Mouse (Mus musculus) inflammation-experienced regulatory T-cells, adult 16 weeks (primary cell): ENCODE measurements around the gene Ltb. TPM values are rescaled to one million over a fixed set of nuclear protein-coding genes. Genes with fewer than 3 reads are reported as not detected.

Source experiments
- polyA plus RNA-seq: library from polyadenylated mRNA; unstranded; fragments of 100-300 nt; shearing (Covaris generic); gene quantifications from one replicate; pipeline ENCODE4 v1.2.1, GENCODE M21; 2017

The Ltb gene
- 1,703 TPM for polyA plus RNA-seq

GRCm38 (mm10) chr17:35193881-35194843 lies at the start of gene Ltb:
Ltb (plus strand) TSS chr17:35194439.

GRCm38 (mm10) chr17:35164568-35165450 lies 29.4 kb upstream of the Ltb start, which contains the start of gene Prrc2a:
Prrc2a (minus strand) TSS chr17:35164897.

GRCm38 (mm10) chr17:35175968-35176367 lies 18.3 kb upstream of the Ltb start, which contains the start of gene Aif1:
Aif1 (minus strand) TSS chr17:35176068.

GRCm38 (mm10) chr17:35187959-35188610 lies 6.2 kb upstream of the Ltb start, which contains the start of gene Lst1:
Lst1 (minus strand) TSS chr17:35188439.

GRCm38 (mm10) chr17:35201787-35202186 lies 7.5 kb downstream of the Ltb start, which contains the start of gene Tnf:
Tnf (minus strand) TSS chr17:35202007.

GRCm38 (mm10) chr17:35204494-35205379 lies 10.5 kb downstream of the Ltb start, which contains the start of gene Lta:
Lta (minus strand) TSS chr17:35205351.

GRCm38 (mm10) chr17:35220156-35220952 lies 26.1 kb downstream of the Ltb start, which contains the start of gene Gm16181:
Gm16181 (plus strand) TSS chr17:35220834.

GRCm38 (mm10) chr17:35233114-35233980 lies 39.1 kb downstream of the Ltb start, which contains the start of gene Atp6v1g2:
Atp6v1g2 (plus strand) TSS chr17:35233660.

GRCm38 (mm10) chr17:35235614-35236389 lies 41.6 kb downstream of the Ltb start, which contains the start of gene Nfkbil1:
Nfkbil1 (minus strand) TSS chr17:35235792.

GRCm38 (mm10) chr17:35241305-35242014 lies 47.2 kb downstream of the Ltb start, which contains the start of gene Ddx39b:
Ddx39b (plus strand) TSS chr17:35241746.

Other genes starting within 250 kb of the Ltb start
- gene Hspa1b, start 235.2 kb upstream of the Ltb start, polyA plus RNA-seq = 15.1 TPM
- not detected for gene Gm20481, start 224.5 kb upstream of the Ltb start, polyA plus RNA-seq
- 4.3 TPM for gene Hspa1a, start 222.3 kb upstream of the Ltb start, polyA plus RNA-seq
- gene Hspa1l, start 221.7 kb upstream of the Ltb start, polyA plus RNA-seq = 0.13 TPM
- gene Lsm2, start 212.6 kb upstream of the Ltb start, polyA plus RNA-seq = 60.3 TPM
- 276 TPM for gene Vars, start 193.5 kb upstream of the Ltb start, polyA plus RNA-seq
- 0.44 TPM for gene Vwa7, start 177.9 kb upstream of the Ltb start, polyA plus RNA-seq
- 4.4 TPM for gene Sapcd1, start 166.4 kb upstream of the Ltb start, polyA plus RNA-seq
- gene Msh5, start 147.7 kb upstream of the Ltb start, polyA plus RNA-seq = 1.5 TPM
- gene Clic1, start 144.5 kb upstream of the Ltb start, polyA plus RNA-seq = 611 TPM
- 2.5 TPM for gene Ddah2, start 135.4 kb upstream of the Ltb start, polyA plus RNA-seq
- gene Ly6g6c, start 129.1 kb upstream of the Ltb start, polyA plus RNA-seq = not detected
- not detected for gene Mpig6b, start 128.3 kb upstream of the Ltb start, polyA plus RNA-seq
- gene Ly6g6e, start 117.5 kb upstream of the Ltb start, polyA plus RNA-seq = not detected
- not detected for gene Ly6g6d, start 116.4 kb upstream of the Ltb start, polyA plus RNA-seq
- gene Ly6g6f, start 108.8 kb upstream of the Ltb start, polyA plus RNA-seq = not detected
- 86.4 TPM for gene Abhd16a, start 105.2 kb upstream of the Ltb start, polyA plus RNA-seq
- not detected for gene Ly6g5c, start 86.2 kb upstream of the Ltb start, polyA plus RNA-seq
- 2.4 TPM for gene Ly6g5b, start 79.0 kb upstream of the Ltb start, polyA plus RNA-seq
- 62.3 TPM for gene Gpank1, start 73.0 kb upstream of the Ltb start, polyA plus RNA-seq
- gene Csnk2b, start 72.4 kb upstream of the Ltb start, polyA plus RNA-seq = 279 TPM
- gene D17H6S53E, start 68.1 kb upstream of the Ltb start, polyA plus RNA-seq = 5.5 TPM
- not detected for gene Apom, start 62.4 kb upstream of the Ltb start, polyA plus RNA-seq
- 48.9 TPM for gene Bag6, start 59.3 kb upstream of the Ltb start, polyA plus RNA-seq
- gene Prrc2a, start 29.5 kb upstream of the Ltb start, polyA plus RNA-seq = 17.8 TPM
- gene Aif1, start 18.4 kb upstream of the Ltb start, polyA plus RNA-seq = 7.4 TPM
- gene Lst1, start 6.0 kb upstream of the Ltb start, polyA plus RNA-seq = 9.5 TPM
- 46.9 TPM for gene Tnf, start 7.6 kb downstream of the Ltb start, polyA plus RNA-seq
- gene Lta, start 10.9 kb downstream of the Ltb start, polyA plus RNA-seq = 140 TPM
- gene Gm16181, start 26.4 kb downstream of the Ltb start, polyA plus RNA-seq = 1.6 TPM
- gene Atp6v1g2, start 39.2 kb downstream of the Ltb start, polyA plus RNA-seq = 8.7 TPM
- 23.1 TPM for gene Nfkbil1, start 41.4 kb downstream of the Ltb start, polyA plus RNA-seq
- 257 TPM for gene Ddx39b, start 47.3 kb downstream of the Ltb start, polyA plus RNA-seq
- 7,111 TPM for gene H2-D1, start 68.3 kb downstream of the Ltb start, polyA plus RNA-seq
- 0.34 TPM for gene H2-Q1, start 126.0 kb downstream of the Ltb start, polyA plus RNA-seq
- 20.6 TPM for gene H2-Q2, start 147.8 kb downstream of the Ltb start, polyA plus RNA-seq
- gene H2-Q4, start 185.2 kb downstream of the Ltb start, polyA plus RNA-seq = 36.3 TPM
- gene H2-Q6, start 230.4 kb downstream of the Ltb start, polyA plus RNA-seq = 1,066 TPM
- gene H2-Q7, start 244.7 kb downstream of the Ltb start, polyA plus RNA-seq = 2,802 TPM